Mouse (Mus musculus): ENCODE data around the gene Cdk1. TPM values are rescaled to one million over a fixed set of nuclear protein-coding genes. Genes with fewer than 3 reads are reported as not detected.

Cdk1 gene
- 0.95 and 2.5 TPM in 2 replicates for polyA plus RNA-seq (2012; rRNA removed)

DNA sequence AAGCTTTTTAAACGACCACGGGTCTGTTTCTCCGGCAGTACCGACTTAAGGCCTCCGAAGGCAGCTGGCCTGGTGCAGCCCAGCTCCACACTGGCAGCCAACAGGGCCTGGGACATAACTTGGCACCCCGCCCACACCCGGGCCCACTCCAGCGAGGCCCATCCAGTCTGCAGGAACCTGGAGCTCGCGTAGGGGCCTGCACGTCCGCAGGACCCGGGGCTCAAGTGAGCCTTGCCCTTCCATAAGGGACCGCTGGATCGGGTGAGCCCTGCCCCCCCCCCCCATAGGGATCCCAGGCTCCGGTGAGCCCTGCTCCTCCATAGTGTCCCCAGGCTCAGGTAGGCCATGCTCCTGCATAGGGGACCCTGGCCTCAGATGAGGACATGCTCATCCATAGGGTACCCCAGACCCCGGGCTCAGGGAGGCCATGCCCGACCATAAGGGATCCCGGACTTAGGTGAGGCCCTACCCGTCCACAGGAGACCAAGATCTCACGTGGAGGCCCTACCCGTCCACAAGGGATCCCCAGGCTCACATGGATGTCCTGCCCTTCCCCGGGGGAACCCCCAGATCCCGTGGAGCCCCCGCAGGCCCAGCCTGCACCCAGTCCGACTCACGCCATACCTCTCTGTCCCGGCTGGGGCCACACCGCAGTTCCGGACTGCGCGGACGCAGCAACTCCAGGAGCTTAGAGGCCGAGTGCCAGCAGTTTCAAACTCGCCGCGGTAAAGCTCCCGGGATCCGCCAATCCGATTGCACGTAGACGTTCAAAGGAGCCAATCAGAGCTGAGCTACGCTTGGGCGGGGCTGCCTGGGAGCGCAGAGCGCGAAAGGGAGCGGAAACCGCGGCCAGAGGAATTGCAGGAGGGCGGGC is at the start of gene Cdk1:
Gene Cdk1 (minus strand): TSS at position 727 of the 874 bp plus-strand sequence.
- TF ChIP-seq POLR2A (IDR thresholded peaks at IDR 0.05; ENCODE audit: extremely low read depth, insufficient read depth, low read length) = no peak
- TF ChIP-seq CTCF (IDR thresholded peaks at IDR 0.05; ENCODE audit: extremely low read depth, insufficient read depth, low read length) = no peak
- Histone ChIP-seq H3K27ac (ENCODE audit: insufficient read depth, low read length) (no peak within 1 kb of the TSS), H3K4me3 (ENCODE audit: insufficient read depth, low read length) (no peak within 1 kb of the TSS; the same call in 1 of the 2 replicates), H3K4me1 (ENCODE audit: control insufficient read depth, insufficient read depth, low read length) (no peaks in the 10 kb centered on the region)

DNA sequence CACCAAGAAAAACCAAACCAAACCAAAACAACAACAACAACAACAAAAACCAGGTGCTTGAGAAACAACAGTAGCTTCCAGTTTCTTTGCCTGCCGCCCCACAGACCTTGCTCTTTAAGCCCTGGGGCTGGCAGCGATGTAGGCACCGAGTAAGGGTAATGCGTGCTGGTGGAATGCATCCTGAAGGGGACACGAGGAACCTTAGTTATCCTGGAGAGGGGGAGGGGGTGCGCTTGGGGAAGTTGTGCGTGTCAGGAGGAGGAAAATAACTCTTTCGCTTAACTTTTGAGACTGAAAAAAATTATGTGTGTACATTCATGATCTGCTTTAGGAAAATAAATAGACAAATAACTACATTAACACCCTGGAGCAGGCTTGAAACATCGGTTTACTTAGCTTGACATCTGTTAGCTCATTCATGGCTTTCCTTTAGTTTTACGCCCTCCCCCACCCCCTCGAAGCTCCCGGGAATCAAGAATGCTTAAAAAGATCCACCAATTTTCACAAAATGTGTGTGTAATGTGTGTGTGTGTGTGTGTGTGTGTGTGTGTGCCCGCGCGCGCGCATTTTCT is 47.2 kb upstream of the Cdk1 start:
- Histone ChIP-seq H3K4me3 (ENCODE audit: insufficient read depth, low read length) (peak overlapping the region; percentile 19; the same call in 1 of the 2 replicates), H3K27ac (ENCODE audit: insufficient read depth, low read length) (no peak overlapping the region), H3K4me1 (ENCODE audit: control insufficient read depth, insufficient read depth, low read length) (peaks cover 2% of the 10 kb centered on the region)
- TF ChIP-seq POLR2A (IDR thresholded peaks at IDR 0.05; ENCODE audit: extremely low read depth, insufficient read depth, low read length) (no peak), CTCF (IDR thresholded peaks at IDR 0.05; ENCODE audit: extremely low read depth, insufficient read depth, low read length) (no peak)

DNA sequence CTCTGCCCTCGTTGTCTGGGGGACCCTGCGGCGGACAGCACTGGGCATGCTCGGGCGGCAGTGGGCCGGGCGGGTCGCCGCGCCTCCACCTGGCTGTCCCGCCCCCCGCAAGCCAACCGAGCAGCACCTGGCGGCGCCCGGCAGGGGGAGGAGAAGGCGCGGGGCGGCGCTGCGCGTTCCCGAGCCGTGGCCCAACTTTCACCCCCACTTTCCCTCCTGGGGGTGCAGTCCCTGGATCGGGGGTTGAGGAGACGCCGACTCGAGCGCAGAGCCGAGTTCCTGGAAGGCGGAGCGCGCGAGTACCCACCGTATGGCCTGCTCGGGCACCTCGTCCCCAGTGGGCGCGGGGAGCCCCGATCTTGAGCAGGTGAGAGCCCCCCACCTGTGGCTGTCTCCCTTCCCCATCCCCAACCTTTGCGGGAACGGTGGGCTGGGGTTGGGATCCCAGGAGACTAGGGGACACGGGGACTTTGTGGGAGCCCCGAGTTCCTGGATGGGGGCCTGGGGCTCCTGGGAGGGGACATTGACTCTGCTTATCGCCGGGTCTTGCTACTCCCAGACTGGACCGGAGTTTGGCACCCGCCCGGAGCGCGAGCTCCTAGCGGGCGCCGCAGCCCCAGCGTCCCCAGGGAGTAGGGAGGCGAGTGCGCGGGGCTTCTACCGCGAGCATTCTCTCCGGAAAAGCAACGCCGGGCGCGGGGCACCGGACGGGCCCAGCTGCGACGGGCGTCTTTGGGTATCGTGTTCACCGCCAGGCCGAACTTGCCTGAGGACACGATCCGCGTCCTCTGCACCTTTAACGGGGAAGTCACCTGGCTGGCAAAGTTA is 46.2 kb upstream of the Cdk1 start, which contains the start of gene Ank3:
Gene Ank3 (plus strand): TSS at position 11 of the 828 bp plus-strand sequence.
- H3K27ac ChIP-seq (ENCODE audit: insufficient read depth, low read length) = no peak within 1 kb of the TSS
- peak within 1 kb of the TSS; percentile 19 for H3K4me3 ChIP-seq (ENCODE audit: insufficient read depth, low read length)
- H3K4me1 ChIP-seq (ENCODE audit: control insufficient read depth, insufficient read depth, low read length) = peaks cover 2% of the 10 kb centered on the region
- no peak for TF ChIP-seq CTCF (IDR thresholded peaks at IDR 0.05; ENCODE audit: extremely low read depth, insufficient read depth, low read length)
- TF ChIP-seq POLR2A (IDR thresholded peaks at IDR 0.05; ENCODE audit: extremely low read depth, insufficient read depth, low read length) = no peak

DNA sequence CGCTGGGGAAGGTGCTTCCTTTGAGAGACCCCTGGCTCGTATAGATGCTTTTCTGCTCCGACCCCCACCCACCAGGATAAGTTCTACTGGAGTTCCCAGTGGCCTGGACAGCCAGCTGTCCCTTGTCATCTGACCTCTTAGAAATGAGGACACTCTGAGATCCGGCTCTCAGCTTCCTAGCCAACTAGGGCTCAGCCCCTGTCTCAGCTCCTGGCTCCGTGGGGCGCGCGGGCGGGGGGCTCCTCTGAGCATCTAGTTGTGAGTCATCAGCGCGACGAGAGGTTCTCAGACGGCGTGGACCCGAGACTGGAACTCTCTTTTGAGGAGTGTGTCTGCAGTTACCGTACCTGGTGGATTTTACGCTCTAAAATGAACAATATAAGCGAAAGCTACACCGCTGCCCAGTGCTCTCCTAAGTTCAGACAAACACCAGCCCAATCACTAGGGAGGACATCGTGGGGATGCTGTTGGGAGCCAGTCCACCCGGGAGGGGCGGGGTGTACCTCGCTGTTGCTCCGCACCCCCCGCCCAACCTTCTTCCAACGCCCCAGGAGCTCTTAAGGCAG is 45.5 kb upstream of the Cdk1 start:
- TF ChIP-seq POLR2A (IDR thresholded peaks at IDR 0.05; ENCODE audit: extremely low read depth, insufficient read depth, low read length) = no peak
- no peak for TF ChIP-seq CTCF (IDR thresholded peaks at IDR 0.05; ENCODE audit: extremely low read depth, insufficient read depth, low read length)
- Histone ChIP-seq H3K4me1 (ENCODE audit: control insufficient read depth, insufficient read depth, low read length) (peaks cover 2% of the 10 kb centered on the region), H3K27ac (ENCODE audit: insufficient read depth, low read length) (no peak overlapping the region), H3K4me3 (ENCODE audit: insufficient read depth, low read length) (peak overlapping the region; percentile 19; the same call in 1 of the 2 replicates)

DNA sequence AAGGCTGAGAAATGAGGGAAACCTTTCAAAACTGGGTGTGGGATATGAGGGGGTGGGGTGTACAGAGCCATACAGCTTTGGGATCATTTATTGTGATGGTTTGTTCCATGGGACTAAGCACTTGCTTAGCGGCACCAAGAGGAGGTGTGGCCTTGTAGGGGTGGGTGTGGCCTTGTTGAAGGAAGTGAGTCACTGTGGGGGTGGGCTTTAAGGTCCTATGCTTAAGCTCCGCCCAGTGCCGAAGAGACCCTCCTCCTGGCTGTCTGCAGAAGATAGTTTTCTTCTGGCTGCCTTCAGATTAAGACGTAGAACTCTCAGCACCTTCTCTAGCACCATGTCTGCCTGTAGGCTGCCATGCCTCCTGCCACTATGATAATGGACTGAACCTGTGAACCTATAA is 36.8 kb upstream of the Cdk1 start:
- TF ChIP-seq CTCF (IDR thresholded peaks at IDR 0.05; ENCODE audit: extremely low read depth, insufficient read depth, low read length) = no peak
- TF ChIP-seq POLR2A (IDR thresholded peaks at IDR 0.05; ENCODE audit: extremely low read depth, insufficient read depth, low read length) = no peak
- Histone ChIP-seq H3K27ac (ENCODE audit: insufficient read depth, low read length) (no peak overlapping the region), H3K4me1 (ENCODE audit: control insufficient read depth, insufficient read depth, low read length) (no peaks in the 10 kb centered on the region), H3K4me3 (ENCODE audit: insufficient read depth, low read length) (no peak overlapping the region)

DNA sequence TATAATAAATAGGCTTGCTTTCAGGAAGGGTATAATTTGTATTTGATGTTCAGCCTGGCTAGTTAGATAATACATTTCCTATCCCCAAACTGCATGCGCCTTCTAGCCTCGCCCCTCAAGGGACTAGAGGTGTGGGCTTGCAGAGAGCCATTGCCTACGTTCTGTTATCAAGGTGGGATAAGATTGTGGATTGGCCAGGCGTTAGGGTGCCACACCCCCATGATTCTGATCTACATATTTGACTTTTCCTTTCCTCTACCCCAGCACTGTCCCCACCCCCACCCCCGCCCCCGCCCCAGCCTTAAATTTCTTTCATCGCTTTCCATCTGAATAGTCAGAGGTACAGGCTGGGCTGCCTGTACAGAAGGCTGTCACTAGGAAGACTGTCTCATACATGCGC is 34.0 kb upstream of the Cdk1 start:
- H3K27ac ChIP-seq (ENCODE audit: insufficient read depth, low read length) = no peak overlapping the region
- no peak overlapping the region for H3K4me3 ChIP-seq (ENCODE audit: insufficient read depth, low read length)
- no peaks in the 10 kb centered on the region for H3K4me1 ChIP-seq (ENCODE audit: control insufficient read depth, insufficient read depth, low read length)
- TF ChIP-seq POLR2A (IDR thresholded peaks at IDR 0.05; ENCODE audit: extremely low read depth, insufficient read depth, low read length) (no peak), CTCF (IDR thresholded peaks at IDR 0.05; ENCODE audit: extremely low read depth, insufficient read depth, low read length) (no peak)

DNA sequence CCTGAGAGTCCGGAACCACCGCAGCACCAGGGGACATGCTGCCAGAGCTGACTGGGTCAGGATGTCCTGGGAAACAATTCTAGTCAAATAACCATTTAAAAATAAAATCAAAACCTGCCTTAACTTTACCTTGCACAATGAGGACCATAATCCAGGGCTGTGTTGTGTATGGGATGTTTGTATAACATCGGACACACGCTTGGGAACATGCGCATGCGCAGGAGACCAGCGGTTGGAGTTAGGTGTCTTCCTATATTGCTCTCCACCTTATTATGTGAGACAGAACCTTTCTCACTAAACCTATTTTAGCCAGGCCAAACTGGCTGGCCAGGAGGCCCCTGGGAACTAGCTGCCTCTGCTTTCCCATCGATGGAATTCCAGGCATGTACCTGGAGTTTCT is 32.4 kb upstream of the Cdk1 start:
- H3K4me3 ChIP-seq (ENCODE audit: insufficient read depth, low read length) = no peak overlapping the region
- TF ChIP-seq CTCF (IDR thresholded peaks at IDR 0.05; ENCODE audit: extremely low read depth, insufficient read depth, low read length) = no peak
- no peak for TF ChIP-seq POLR2A (IDR thresholded peaks at IDR 0.05; ENCODE audit: extremely low read depth, insufficient read depth, low read length)
- no peak overlapping the region for H3K27ac ChIP-seq (ENCODE audit: insufficient read depth, low read length)
- H3K4me1 ChIP-seq (ENCODE audit: control insufficient read depth, insufficient read depth, low read length) = no peaks in the 10 kb centered on the region

DNA sequence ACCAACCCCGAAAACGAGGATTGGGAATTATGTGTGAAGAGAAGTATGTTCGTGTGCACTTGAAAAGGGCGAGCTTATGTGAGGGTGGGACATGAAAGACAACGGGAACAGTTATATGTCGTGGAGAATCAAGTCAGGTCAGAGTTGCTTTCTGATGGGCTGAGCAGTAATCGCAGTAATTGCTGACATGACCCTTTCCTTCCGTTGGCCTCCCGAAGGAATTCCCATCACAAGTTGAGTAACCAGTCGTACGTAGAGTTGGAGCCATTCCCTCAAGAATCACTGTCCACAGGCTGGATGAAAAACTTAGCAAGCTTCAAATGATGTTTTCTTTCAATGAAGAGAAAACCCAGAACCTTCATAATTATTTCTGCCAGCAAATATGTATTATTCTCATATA is 31.9 kb upstream of the Cdk1 start:
- TF ChIP-seq CTCF (IDR thresholded peaks at IDR 0.05; ENCODE audit: extremely low read depth, insufficient read depth, low read length) (no peak), POLR2A (IDR thresholded peaks at IDR 0.05; ENCODE audit: extremely low read depth, insufficient read depth, low read length) (no peak)
- Histone ChIP-seq H3K4me1 (ENCODE audit: control insufficient read depth, insufficient read depth, low read length) (no peaks in the 10 kb centered on the region), H3K27ac (ENCODE audit: insufficient read depth, low read length) (no peak overlapping the region), H3K4me3 (ENCODE audit: insufficient read depth, low read length) (no peak overlapping the region)

DNA sequence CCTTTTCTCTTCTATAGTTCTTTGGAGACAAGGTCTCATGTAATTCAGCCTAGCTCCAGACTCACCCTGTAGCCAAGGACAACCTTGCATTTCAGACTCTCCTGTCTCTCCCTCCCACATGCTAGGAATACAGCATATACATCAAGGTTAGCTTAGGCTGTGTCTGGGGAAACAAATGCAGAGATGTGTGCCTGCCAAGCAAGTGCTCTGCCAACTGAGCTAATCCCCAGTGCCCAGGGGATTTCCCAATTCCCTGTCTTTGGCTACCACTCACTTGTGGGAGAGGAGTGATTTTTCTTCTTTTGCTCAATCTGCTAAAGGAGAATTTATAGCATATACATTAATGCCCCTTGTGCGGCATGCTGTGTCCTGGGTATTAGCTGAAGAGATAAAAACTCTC is 30.4 kb upstream of the Cdk1 start:
- no peak overlapping the region for H3K27ac ChIP-seq (ENCODE audit: insufficient read depth, low read length)
- H3K4me3 ChIP-seq (ENCODE audit: insufficient read depth, low read length) = no peak overlapping the region
- no peak for TF ChIP-seq CTCF (IDR thresholded peaks at IDR 0.05; ENCODE audit: extremely low read depth, insufficient read depth, low read length)
- TF ChIP-seq POLR2A (IDR thresholded peaks at IDR 0.05; ENCODE audit: extremely low read depth, insufficient read depth, low read length) = no peak
- no peaks in the 10 kb centered on the region for H3K4me1 ChIP-seq (ENCODE audit: control insufficient read depth, insufficient read depth, low read length)
